Mouse (Mus musculus) embryonic facial prominence, embryonic 10.5 days (tissue): ENCODE results near the gene Ikzf1. TPM values are rescaled to one million over a fixed set of nuclear protein-coding genes. Genes with fewer than 3 reads are reported as not detected.

Experiments used
- DNase-seq: peaks from one replicate; pipeline ENCODE4 v3.0.0-alpha.2; 2017; ENCODE audit warnings: low spot score
- H3K27ac ChIP-seq: fragments of 300-500 bp; sonication (generic); replicated peaks from 2 replicates; pipeline ENCODE4 v1.5.1; 2016; ENCODE audit warnings: mild to moderate bottlenecking
- H3K27me3 ChIP-seq: fragments of 300-500 bp; sonication (generic); replicated peaks from 2 replicates; pipeline ENCODE4 v1.6.1; 2016; ENCODE audit warnings: low read depth, mild to moderate bottlenecking; ENCODE audit not compliant: poor library complexity, severe bottlenecking
- H3K36me3 ChIP-seq: fragments of 300-500 bp; sonication (generic); replicated peaks from 2 replicates; pipeline ENCODE4 v1.6.1; 2016; ENCODE audit warnings: mild to moderate bottlenecking, moderate library complexity
- H3K4me1 ChIP-seq: fragments of 300-500 bp; sonication (generic); 2 replicates; pipeline ENCODE4 v1.6.1; 2016
- H3K4me3 ChIP-seq: fragments of 300-500 bp; sonication (generic); 2 replicates; pipeline ENCODE4 v1.5.1; 2016; ENCODE audit warnings: mild to moderate bottlenecking, moderate library complexity
- H3K9me3 ChIP-seq: fragments of 300-500 bp; sonication (generic); 2 replicates; pipeline ENCODE4 v1.6.1; 2016; ENCODE audit warnings: mild to moderate bottlenecking
- WGBS: fragments of 180-500 bp; shearing (Covaris S2); methylation state at CpG from one replicate; pipeline ENCODE4 v1.1.7; 2016; 5-methylcytosine and 5-hydroxymethylcytosine counted together
- polyA plus RNA-seq: library from polyadenylated mRNA; unstranded; fragments of >200 nt; fragmentation: Nextera tagmentation; extraction: Ambion mirVana; gene quantifications from 2 replicates; pipeline ENCODE4 v1.2.1, GENCODE M21; 2016

The Ikzf1 gene
- polyA plus RNA-seq, 1 experiment from 2014 or later: 3.1 TPM

- no peak for DNase-seq
- no peaks in the 10 kb centered on the region for H3K4me1 ChIP-seq
- H3K27me3 ChIP-seq: peaks cover 27% of the 10 kb centered on the region
- no peaks in the 10 kb centered on the region for H3K9me3 ChIP-seq
- no peak overlapping the region for H3K27ac ChIP-seq
- no peak overlapping the region for H3K4me3 ChIP-seq
- no peaks in the 10 kb centered on the region for H3K36me3 ChIP-seq
- 92% methylated on average over 10 of the region's 10 CpGs for WGBS
These were observed 7.9 kb downstream of the Ikzf1 start for GRCm38 (mm10) chr11:11692558-11693166.

GRCm38 (mm10) chr11:11693446-11693845, 8.6 kb downstream of the Ikzf1 start:
- WGBS: 91% methylated on average over 3 of the region's 3 CpGs
- Histone ChIP-seq H3K27me3 (peaks cover 19% of the 10 kb centered on the region), H3K4me1 (no peaks in the 10 kb centered on the region), H3K27ac (no peak overlapping the region), H3K4me3 (no peak overlapping the region), H3K9me3 (no peaks in the 10 kb centered on the region), H3K36me3 (no peaks in the 10 kb centered on the region)
- DNase-seq: no peak

- no peaks in the 10 kb centered on the region for H3K36me3 ChIP-seq
- no peaks in the 10 kb centered on the region for H3K4me1 ChIP-seq
- DNase-seq: no peak
- WGBS: 86% methylated on average over 2 of the region's 2 CpGs
- H3K27ac ChIP-seq: no peak overlapping the region
- peaks cover 13% of the 10 kb centered on the region; the same call in 1 of the 2 replicates for H3K27me3 ChIP-seq
- no peaks in the 10 kb centered on the region for H3K9me3 ChIP-seq
- H3K4me3 ChIP-seq: no peak overlapping the region
These were observed 9.3 kb downstream of the Ikzf1 start for GRCm38 (mm10) chr11:11694072-11694471.

- Histone ChIP-seq H3K36me3 (no peaks in the 10 kb centered on the region), H3K4me3 (no peak overlapping the region), H3K27ac (no peak overlapping the region), H3K4me1 (no peaks in the 10 kb centered on the region), H3K27me3 (peaks cover 8% of the 10 kb centered on the region; the same call in 1 of the 2 replicates), H3K9me3 (no peaks in the 10 kb centered on the region)
- no peak for DNase-seq
- WGBS: 89% methylated on average over 6 of the region's 6 CpGs
These were observed 9.8 kb downstream of the Ikzf1 start for GRCm38 (mm10) chr11:11694472-11695177.

GRCm38 (mm10) chr11:11695211-11695887, 10.5 kb downstream of the Ikzf1 start:
- H3K4me3 ChIP-seq: no peak overlapping the region
- no peaks in the 10 kb centered on the region for H3K9me3 ChIP-seq
- no peaks in the 10 kb centered on the region for H3K36me3 ChIP-seq
- 72% methylated on average over 6 of the region's 6 CpGs for WGBS
- peaks cover 2% of the 10 kb centered on the region; the same call in 1 of the 2 replicates for H3K27me3 ChIP-seq
- no peaks in the 10 kb centered on the region for H3K4me1 ChIP-seq
- no peak overlapping the region for H3K27ac ChIP-seq
- DNase-seq: no peak

GRCm38 (mm10) chr11:11695907-11696306, 11.1 kb downstream of the Ikzf1 start:
- Histone ChIP-seq H3K4me1 (no peaks in the 10 kb centered on the region), H3K36me3 (no peaks in the 10 kb centered on the region), H3K27me3 (no peaks in the 10 kb centered on the region), H3K27ac (no peak overlapping the region), H3K9me3 (no peaks in the 10 kb centered on the region), H3K4me3 (no peak overlapping the region)
- DNase-seq: no peak
- WGBS: 91% methylated on average over 4 of the region's 4 CpGs

GRCm38 (mm10) chr11:11696814-11697213, 12.0 kb downstream of the Ikzf1 start:
- 83% methylated on average over 3 of the region's 3 CpGs for WGBS
- Histone ChIP-seq H3K27me3 (no peaks in the 10 kb centered on the region), H3K4me1 (no peaks in the 10 kb centered on the region), H3K9me3 (no peaks in the 10 kb centered on the region), H3K4me3 (no peak overlapping the region), H3K27ac (no peak overlapping the region), H3K36me3 (no peaks in the 10 kb centered on the region)
- no peak for DNase-seq

- no peak for DNase-seq
- 73% methylated on average over 6 of the region's 6 CpGs for WGBS
- no peak overlapping the region for H3K4me3 ChIP-seq
- H3K27me3 ChIP-seq: no peaks in the 10 kb centered on the region
- H3K9me3 ChIP-seq: no peaks in the 10 kb centered on the region
- H3K4me1 ChIP-seq: no peaks in the 10 kb centered on the region
- no peaks in the 10 kb centered on the region for H3K36me3 ChIP-seq
- no peak overlapping the region for H3K27ac ChIP-seq
These were observed 16.6 kb downstream of the Ikzf1 start for GRCm38 (mm10) chr11:11701378-11701777.

- H3K36me3 ChIP-seq: no peaks in the 10 kb centered on the region
- H3K9me3 ChIP-seq: no peaks in the 10 kb centered on the region
- no peak overlapping the region for H3K4me3 ChIP-seq
- no peaks in the 10 kb centered on the region for H3K4me1 ChIP-seq
- no peak for DNase-seq
- no peak overlapping the region for H3K27ac ChIP-seq
- no peaks in the 10 kb centered on the region for H3K27me3 ChIP-seq
These were observed 19.0 kb downstream of the Ikzf1 start for GRCm38 (mm10) chr11:11703776-11704175.

- no peak for DNase-seq
- no peaks in the 10 kb centered on the region for H3K36me3 ChIP-seq
- H3K9me3 ChIP-seq: no peaks in the 10 kb centered on the region
- no peak overlapping the region for H3K27ac ChIP-seq
- WGBS: 89% methylated on average over 9 of the region's 9 CpGs
- H3K4me3 ChIP-seq: no peak overlapping the region
- no peaks in the 10 kb centered on the region for H3K4me1 ChIP-seq
- no peaks in the 10 kb centered on the region for H3K27me3 ChIP-seq
These were observed 23.4 kb downstream of the Ikzf1 start for GRCm38 (mm10) chr11:11708154-11708719.

GRCm38 (mm10) chr11:11709311-11709710, 24.5 kb downstream of the Ikzf1 start:
- no peak overlapping the region for H3K27ac ChIP-seq
- WGBS: 82% methylated on average over 6 of the region's 6 CpGs

GRCm38 (mm10) chr11:11710718-11711117, 25.9 kb downstream of the Ikzf1 start:
- no peak for DNase-seq
- no peaks in the 10 kb centered on the region for H3K4me1 ChIP-seq
- no peaks in the 10 kb centered on the region for H3K36me3 ChIP-seq
- no peaks in the 10 kb centered on the region for H3K9me3 ChIP-seq
- H3K4me3 ChIP-seq: no peak overlapping the region
- no peak overlapping the region for H3K27ac ChIP-seq
- H3K27me3 ChIP-seq: no peaks in the 10 kb centered on the region

More at GRCm38 (mm10) chr11:11709311-11709710, 24.5 kb downstream of the Ikzf1 start:
- Histone ChIP-seq H3K36me3 (no peaks in the 10 kb centered on the region), H3K27me3 (no peaks in the 10 kb centered on the region), H3K4me3 (no peak overlapping the region), H3K9me3 (no peaks in the 10 kb centered on the region), H3K4me1 (no peaks in the 10 kb centered on the region)
- DNase-seq: no peak
